Mouse (Mus musculus): ENCODE data around the gene Dgkz. TPM values are rescaled to one million over a fixed set of nuclear protein-coding genes. Genes with fewer than 3 reads are reported as not detected.

The Dgkz gene
- polyA plus RNA-seq, 1 experiment, result 295 TPM

- no peak overlapping the region for H3K27ac ChIP-seq (ENCODE audit: insufficient read depth, low read depth, low read length)
- 89% methylated on average over 5 of the region's 5 CpGs for WGBS
- peaks cover 11% of the 10 kb centered on the region for H3K4me1 ChIP-seq (ENCODE audit: control insufficient read depth, insufficient read depth, insufficient read length, low read length)
- H3K36me3 ChIP-seq (ENCODE audit: control insufficient read depth, insufficient read depth, low read length), result no peaks in the 10 kb centered on the region
- H3K4me3 ChIP-seq (ENCODE audit: low read depth, low read length), result no peak overlapping the region
- no peak for TF ChIP-seq POLR2A (IDR thresholded peaks at IDR 0.05; ENCODE audit: low read depth, low read length)
- TF ChIP-seq CTCF (IDR thresholded peaks at IDR 0.05; ENCODE audit: extremely low read depth, insufficient read length, insufficient replicate concordance, low read depth, low read length), result no peak
- H3K27me3 ChIP-seq (ENCODE audit: control insufficient read depth, insufficient read depth, low read length), result no peaks in the 10 kb centered on the region
Measured at GRCm38 (mm10) chr2:91966367-91966766, 9.3 kb downstream of the Dgkz start.

DNA sequence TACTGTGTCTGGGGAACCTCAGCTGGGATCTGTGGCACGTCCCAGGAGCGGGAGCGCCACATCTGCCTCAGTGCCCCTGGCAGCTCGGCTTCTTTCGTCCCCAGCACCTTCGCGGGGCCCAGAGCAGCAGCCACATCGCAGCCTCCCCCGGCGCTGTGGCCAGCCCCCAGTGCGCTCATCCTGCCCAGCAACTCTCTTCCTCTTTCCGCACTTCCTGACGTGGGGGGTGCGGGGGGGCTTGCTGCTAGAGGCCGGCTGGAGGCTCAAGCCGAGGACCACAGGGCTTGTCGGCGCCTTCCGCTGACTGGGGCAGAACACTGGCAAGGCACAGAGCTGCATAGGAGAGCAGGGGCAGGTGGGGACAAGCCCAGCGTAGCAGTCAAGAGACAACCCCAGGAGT, 10.2 kb downstream of the Dgkz start:
- H3K4me3 ChIP-seq (ENCODE audit: low read depth, low read length), result peak overlapping the region; percentile 55
- TF ChIP-seq POLR2A (IDR thresholded peaks at IDR 0.05; ENCODE audit: low read depth, low read length) (peak; percentile 34; the same call in 1 of the 2 replicates), CTCF (IDR thresholded peaks at IDR 0.05; ENCODE audit: extremely low read depth, insufficient read length, insufficient replicate concordance, low read depth, low read length) (no peak)
- H3K4me1 ChIP-seq (ENCODE audit: control insufficient read depth, insufficient read depth, insufficient read length, low read length), result peaks cover 16% of the 10 kb centered on the region
- no peaks in the 10 kb centered on the region for H3K36me3 ChIP-seq (ENCODE audit: control insufficient read depth, insufficient read depth, low read length)
- peak overlapping the region; percentile 63 for H3K27ac ChIP-seq (ENCODE audit: insufficient read depth, low read depth, low read length)
- 66% methylated on average over 20 of the region's 20 CpGs for WGBS
- H3K27me3 ChIP-seq (ENCODE audit: control insufficient read depth, insufficient read depth, low read length), result no peaks in the 10 kb centered on the region

DNA sequence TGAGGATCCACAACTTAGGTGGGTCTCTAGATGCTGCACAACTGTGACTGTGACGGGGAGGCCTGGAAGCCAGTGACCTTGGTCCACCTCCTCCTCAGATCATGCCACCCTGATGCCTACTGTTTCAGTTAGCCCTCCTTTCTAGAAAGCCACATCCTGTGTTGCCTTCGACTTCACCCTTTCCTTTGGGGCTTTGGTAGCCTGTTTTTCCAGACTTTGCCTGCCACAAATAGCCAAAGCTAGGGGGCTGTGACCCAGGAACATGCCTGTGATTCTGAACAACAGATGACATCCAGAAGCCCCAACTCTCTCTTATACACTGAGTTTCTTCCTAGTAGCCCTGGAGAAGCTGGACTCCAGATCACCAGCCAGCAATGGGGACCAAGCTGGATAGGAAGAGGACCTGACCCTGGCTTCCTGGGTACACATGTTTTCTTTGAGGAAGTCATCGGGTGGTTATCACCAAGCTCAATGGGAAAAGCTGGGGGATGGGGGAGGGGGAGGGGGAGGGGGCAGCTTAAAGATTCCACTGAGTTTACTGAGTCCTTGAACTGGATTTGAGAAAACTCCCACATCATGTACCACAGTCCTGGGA, 11.0 kb downstream of the Dgkz start:
- Histone ChIP-seq H3K4me1 (ENCODE audit: control insufficient read depth, insufficient read depth, insufficient read length, low read length) (peaks cover 23% of the 10 kb centered on the region), H3K27me3 (ENCODE audit: control insufficient read depth, insufficient read depth, low read length) (no peaks in the 10 kb centered on the region), H3K27ac (ENCODE audit: insufficient read depth, low read depth, low read length) (peak overlapping the region; percentile 63; the same call in 1 of the 2 replicates), H3K4me3 (ENCODE audit: low read depth, low read length) (peak overlapping the region; percentile 55), H3K36me3 (ENCODE audit: control insufficient read depth, insufficient read depth, low read length) (no peaks in the 10 kb centered on the region)
- TF ChIP-seq POLR2A (IDR thresholded peaks at IDR 0.05; ENCODE audit: low read depth, low read length), result no peak
- TF ChIP-seq CTCF (IDR thresholded peaks at IDR 0.05; ENCODE audit: extremely low read depth, insufficient read length, insufficient replicate concordance, low read depth, low read length), result no peak
- WGBS, result 68% methylated on average over 3 of the region's 3 CpGs

DNA sequence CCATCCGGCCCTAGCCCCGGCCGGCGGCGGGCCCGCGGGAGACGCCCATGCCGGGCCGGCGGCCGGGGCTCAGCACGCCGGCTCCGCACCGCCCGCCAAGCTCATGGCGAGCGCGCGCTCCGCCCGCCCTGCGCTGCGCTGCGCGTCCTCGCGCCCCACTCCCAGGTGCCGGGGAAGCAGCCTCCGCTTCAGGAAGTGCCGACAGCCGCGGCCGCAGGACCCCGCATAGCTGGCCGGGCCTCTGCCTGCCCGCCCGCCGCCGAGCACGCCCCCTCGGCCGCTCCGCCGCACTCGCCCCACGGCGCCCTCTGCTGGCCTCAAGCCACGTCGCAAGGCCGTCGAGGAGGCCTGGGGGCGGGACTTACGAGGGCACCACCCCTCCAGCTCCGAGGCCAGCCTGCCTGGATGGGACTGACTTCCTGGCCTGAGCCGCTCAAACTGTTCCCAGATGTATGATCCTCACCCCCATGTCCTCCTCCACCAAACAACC, 12.2 kb downstream of the Dgkz start:
- TF ChIP-seq POLR2A (IDR thresholded peaks at IDR 0.05; ENCODE audit: low read depth, low read length) (peak; percentile 78), CTCF (IDR thresholded peaks at IDR 0.05; ENCODE audit: extremely low read depth, insufficient read length, insufficient replicate concordance, low read depth, low read length) (peak; percentile 73)
- H3K4me1 ChIP-seq (ENCODE audit: control insufficient read depth, insufficient read depth, insufficient read length, low read length), result peaks cover 35% of the 10 kb centered on the region
- peak overlapping the region; percentile 93 for H3K4me3 ChIP-seq (ENCODE audit: low read depth, low read length)
- H3K27me3 ChIP-seq (ENCODE audit: control insufficient read depth, insufficient read depth, low read length), result no peaks in the 10 kb centered on the region
- H3K27ac ChIP-seq (ENCODE audit: insufficient read depth, low read depth, low read length), result peak overlapping the region; percentile 93
- H3K36me3 ChIP-seq (ENCODE audit: control insufficient read depth, insufficient read depth, low read length), result no peaks in the 10 kb centered on the region
- under 1% methylated on average over 57 of the region's 57 CpGs for WGBS

- Histone ChIP-seq H3K4me1 (ENCODE audit: control insufficient read depth, insufficient read depth, insufficient read length, low read length) (peaks cover 35% of the 10 kb centered on the region), H3K36me3 (ENCODE audit: control insufficient read depth, insufficient read depth, low read length) (no peaks in the 10 kb centered on the region), H3K27me3 (ENCODE audit: control insufficient read depth, insufficient read depth, low read length) (no peaks in the 10 kb centered on the region), H3K27ac (ENCODE audit: insufficient read depth, low read depth, low read length) (peak overlapping the region; percentile 93), H3K4me3 (ENCODE audit: low read depth, low read length) (peak overlapping the region; percentile 93)
- TF ChIP-seq CTCF (IDR thresholded peaks at IDR 0.05; ENCODE audit: extremely low read depth, insufficient read length, insufficient replicate concordance, low read depth, low read length) (no peak), POLR2A (IDR thresholded peaks at IDR 0.05; ENCODE audit: low read depth, low read length) (no peak)
- under 1% methylated on average over 39 of the region's 39 CpGs for WGBS
Measured at GRCm38 (mm10) chr2:91962864-91963401, 12.7 kb downstream of the Dgkz start.

- Histone ChIP-seq H3K27me3 (ENCODE audit: control insufficient read depth, insufficient read depth, low read length) (no peaks in the 10 kb centered on the region), H3K27ac (ENCODE audit: insufficient read depth, low read depth, low read length) (peak overlapping the region; percentile 94), H3K4me1 (ENCODE audit: control insufficient read depth, insufficient read depth, insufficient read length, low read length) (peaks cover 40% of the 10 kb centered on the region), H3K4me3 (ENCODE audit: low read depth, low read length) (peak overlapping the region; percentile 93), H3K36me3 (ENCODE audit: control insufficient read depth, insufficient read depth, low read length) (no peaks in the 10 kb centered on the region)
- TF ChIP-seq CTCF (IDR thresholded peaks at IDR 0.05; ENCODE audit: extremely low read depth, insufficient read length, insufficient replicate concordance, low read depth, low read length) (no peak), POLR2A (IDR thresholded peaks at IDR 0.05; ENCODE audit: low read depth, low read length) (no peak)
- 16% methylated on average over 4 of the region's 4 CpGs for WGBS
Measured at GRCm38 (mm10) chr2:91961901-91962761, 13.5 kb downstream of the Dgkz start.

DNA sequence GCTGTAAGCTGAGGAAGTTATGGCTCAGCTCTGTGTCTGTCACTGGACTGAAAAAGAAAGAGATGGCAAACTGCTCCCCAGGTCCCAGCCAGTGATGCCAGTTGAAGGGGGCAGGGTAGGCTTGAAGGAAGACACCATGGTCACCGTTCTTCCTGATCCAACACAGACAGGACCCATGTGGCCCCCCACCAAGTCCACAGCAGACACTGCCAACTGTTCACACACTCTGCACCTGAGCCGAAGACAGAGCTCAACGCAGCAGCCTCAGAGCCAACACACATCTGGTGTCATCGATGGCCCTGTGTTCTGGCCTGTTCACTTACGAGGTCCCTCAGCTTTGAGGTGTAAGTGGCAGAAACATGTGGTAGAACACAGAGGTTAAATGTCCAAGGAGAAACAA, 15.2 kb downstream of the Dgkz start:
- TF ChIP-seq CTCF (IDR thresholded peaks at IDR 0.05; ENCODE audit: extremely low read depth, insufficient read length, insufficient replicate concordance, low read depth, low read length), result no peak
- no peak for TF ChIP-seq POLR2A (IDR thresholded peaks at IDR 0.05; ENCODE audit: low read depth, low read length)
- Histone ChIP-seq H3K27me3 (ENCODE audit: control insufficient read depth, insufficient read depth, low read length) (no peaks in the 10 kb centered on the region), H3K36me3 (ENCODE audit: control insufficient read depth, insufficient read depth, low read length) (no peaks in the 10 kb centered on the region), H3K4me1 (ENCODE audit: control insufficient read depth, insufficient read depth, insufficient read length, low read length) (peaks cover 48% of the 10 kb centered on the region), H3K4me3 (ENCODE audit: low read depth, low read length) (no peak overlapping the region), H3K27ac (ENCODE audit: insufficient read depth, low read depth, low read length) (no peak overlapping the region)
- WGBS, result 72% methylated on average over 5 of the region's 5 CpGs

Measured in small intestine, adult 2 months (tissue).